Mouse (Mus musculus): ENCODE results near the gene Ubr7. TPM values are rescaled to one million over a fixed set of nuclear protein-coding genes. Genes with fewer than 3 reads are reported as not detected.

The Ubr7 gene
- total RNA-seq, 4 experiments from 2014 or later = 30.1 to 31.7 (median 31.3) TPM

DNA sequence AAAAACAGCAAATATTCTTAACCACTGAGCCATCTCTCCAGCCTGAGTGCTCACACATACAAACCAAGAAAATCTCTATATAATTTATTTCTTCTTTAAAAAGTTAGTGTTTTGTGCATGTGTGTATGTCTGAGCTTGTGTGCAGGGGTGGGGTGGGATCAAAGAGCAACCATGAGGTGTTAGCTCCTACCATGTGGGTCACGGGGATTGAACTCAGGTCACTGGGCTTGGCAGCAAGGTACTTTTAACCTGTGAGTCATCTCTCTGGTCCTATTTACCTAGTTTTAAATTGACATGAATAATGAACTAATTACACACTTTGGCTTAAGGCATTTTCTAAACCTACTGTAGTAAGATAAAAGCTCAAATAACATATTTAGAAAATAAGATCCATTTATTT is 68.6 kb downstream of the Ubr7 start:
- no peak for DNase-seq (ENCODE audit: low spot score in 2 of 2)

DNA sequence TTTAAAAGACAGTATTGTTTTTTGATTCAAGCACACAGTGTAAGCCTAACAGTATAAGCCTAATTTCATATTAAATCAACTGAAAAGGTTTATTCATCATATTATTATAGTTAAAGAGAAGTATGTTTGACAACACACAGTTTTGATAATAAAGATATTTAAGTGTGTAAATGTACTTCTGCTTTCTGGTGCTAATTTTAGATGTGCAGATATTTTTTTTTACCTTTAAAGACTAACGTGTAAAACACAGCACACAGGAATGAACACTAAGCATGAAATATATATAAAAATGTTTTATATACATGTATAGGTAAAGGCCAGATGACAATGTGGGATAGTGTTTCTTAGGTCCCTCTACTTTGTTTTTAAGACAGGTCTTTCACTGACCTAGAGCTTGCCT is 69.4 kb downstream of the Ubr7 start:
- DNase-seq (ENCODE audit: low spot score in 2 of 2) = no peak

Other genes starting within 250 kb of the Ubr7 start
- gene Chga, start 203.0 kb upstream of the Ubr7 start, total RNA-seq (2022) = 100 to 1,000 TPM; 151 to 178 (median 173) TPM
- gene Itpk1, start 53.0 kb upstream of the Ubr7 start, total RNA-seq (2022) = 10 to 100 TPM; 58.8 to 68.2 (median 62.5) TPM
- gene Moap1, start 14.3 kb upstream of the Ubr7 start, total RNA-seq (2022) = 10 to 100 TPM; 29.9 to 37.3 (median 33.4) TPM
- gene Tmem251, start 14.2 kb upstream of the Ubr7 start, total RNA-seq (2022) = 1 to 10 TPM; 5.3 to 6.3 (median 5.9) TPM
- gene Gm28051, start 202 bp upstream of the Ubr7 start, total RNA-seq (2022) = not detected
- gene Gon7, start 164 bp upstream of the Ubr7 start, total RNA-seq (2022) = 10 to 100 TPM; 12.7 to 15.0 (median 13.4) TPM
- 10 to 100 TPM; 15.1 to 21.1 (median 18.1) TPM for gene Gm20604, start 705 bp downstream of the Ubr7 start, total RNA-seq (2022)
- 10 to 100 TPM; 18.7 to 20.7 (median 19.4) TPM for gene Btbd7, start 120.5 kb downstream of the Ubr7 start, total RNA-seq (2022)
- not detected for gene Cox8c, start 141.3 kb downstream of the Ubr7 start, total RNA-seq (2022)
- 10 to 100 TPM; 49.8 to 60.2 (median 56.0) TPM for gene Unc79, start 190.9 kb downstream of the Ubr7 start, total RNA-seq (2022)